Mouse (Mus musculus) brown adipose tissue, adult 24 weeks (tissue): Measurements from ENCODE around the gene Rsph6a. TPM values are rescaled to one million over a fixed set of nuclear protein-coding genes. Genes with fewer than 3 reads are reported as not detected.
"Not testable (repeated sequence)": the region's sequence is repeated elsewhere in the genome, so short reads cannot be mapped to it uniquely, and the experiment has no call there.

Experiments used
- H3K27ac ChIP-seq: fragments of 200-500 bp; replicated peaks from 2 replicates; pipeline ENCODE4 v1.5.1; 2012; ENCODE audit warnings: low read depth, mild to moderate bottlenecking, low read length
- H3K4me1 ChIP-seq: fragments of 200-500 bp; 2 replicates; pipeline ENCODE4 v1.6.1; 2012; ENCODE audit warnings: low read length, mixed read lengths; ENCODE audit not compliant: control insufficient read depth, insufficient read depth, insufficient read length
- H3K4me3 ChIP-seq: fragments of 200-500 bp; 2 replicates; pipeline ENCODE4 v1.5.1; 2012; ENCODE audit warnings: low read depth, mild to moderate bottlenecking, low read length, moderate library complexity; ENCODE audit not compliant: insufficient read depth
- polyA plus RNA-seq: library from polyadenylated mRNA; stranded (reverse); fragments of >200 nt; gene quantifications from 2 replicates; pipeline ENCODE4 v1.2.4, GENCODE M21; 2012; ENCODE audit not compliant: missing spikeins, insufficient read depth, insufficient read length

Gene Rsph6a
- polyA plus RNA-seq, 1 experiment = not detected

- no peaks in the 10 kb centered on the region for H3K4me1 ChIP-seq
- no peak overlapping the region for H3K4me3 ChIP-seq
- no peak overlapping the region for H3K27ac ChIP-seq
These were observed 11.4 kb downstream of the Rsph6a start for GRCm38 (mm10) chr7:19065896-19066295.

- Histone ChIP-seq H3K4me1 (no peaks in the 10 kb centered on the region), H3K27ac (no peak overlapping the region), H3K4me3 (no peak overlapping the region)
These were observed 12.6 kb downstream of the Rsph6a start for GRCm38 (mm10) chr7:19067063-19067462.

GRCm38 (mm10) chr7:19067935-19068334 is 13.4 kb downstream of the Rsph6a start:
- no peak overlapping the region for H3K4me3 ChIP-seq
- H3K27ac ChIP-seq = no peak overlapping the region
- no peaks in the 10 kb centered on the region for H3K4me1 ChIP-seq

GRCm38 (mm10) chr7:19068707-19069106 is 14.2 kb downstream of the Rsph6a start:
- no peak overlapping the region for H3K4me3 ChIP-seq
- H3K4me1 ChIP-seq = no peaks in the 10 kb centered on the region

GRCm38 (mm10) chr7:19069500-19069899 is 15.0 kb downstream of the Rsph6a start:
- H3K27ac ChIP-seq = no peak overlapping the region
- no peak overlapping the region for H3K4me3 ChIP-seq
- H3K4me1 ChIP-seq = no peaks in the 10 kb centered on the region

More at GRCm38 (mm10) chr7:19068707-19069106, 14.2 kb downstream of the Rsph6a start:
- H3K27ac ChIP-seq = no peak overlapping the region

- not testable (repeated sequence) for H3K4me1 ChIP-seq, H3K4me3 ChIP-seq, H3K27ac ChIP-seq
These were observed 16.5 kb downstream of the Rsph6a start for GRCm38 (mm10) chr7:19071024-19071423.

- H3K4me1 ChIP-seq = peaks cover 4% of the 10 kb centered on the region; the same call in 1 of the 2 replicates
- H3K27ac ChIP-seq = no peak overlapping the region
- H3K4me3 ChIP-seq = no peak overlapping the region
These were observed 19.0 kb downstream of the Rsph6a start for GRCm38 (mm10) chr7:19073504-19073903.

GRCm38 (mm10) chr7:19074494-19074893 is 20.0 kb downstream of the Rsph6a start:
- Histone ChIP-seq H3K4me1 (peaks cover 4% of the 10 kb centered on the region; the same call in 1 of the 2 replicates), H3K4me3 (no peak overlapping the region), H3K27ac (no peak overlapping the region)

- Histone ChIP-seq H3K4me3 (peak overlapping the region; percentile 66), H3K4me1 (peaks cover 4% of the 10 kb centered on the region; the same call in 1 of the 2 replicates), H3K27ac (no peak overlapping the region)
These were observed 20.7 kb downstream of the Rsph6a start for GRCm38 (mm10) chr7:19075231-19075630.

- H3K27ac ChIP-seq = peak within 1 kb of the TSS; percentile 52
- peaks cover 4% of the 10 kb centered on the region; the same call in 1 of the 2 replicates for H3K4me1 ChIP-seq
- H3K4me3 ChIP-seq = peak within 1 kb of the TSS; percentile 66
These were observed 21.5 kb downstream of the Rsph6a start, which contains the start of gene Dmwd for GRCm38 (mm10) chr7:19075723-19076585. Gene Dmwd, plus strand, starts transcription at chr7:19076227.

GRCm38 (mm10) chr7:19076586-19076991 is 22.1 kb downstream of the Rsph6a start:
- Histone ChIP-seq H3K4me3 (peak overlapping the region; percentile 66), H3K27ac (peak overlapping the region; percentile 52), H3K4me1 (peaks cover 4% of the 10 kb centered on the region; the same call in 1 of the 2 replicates)

GRCm38 (mm10) chr7:19077761-19078160 is 23.3 kb downstream of the Rsph6a start:
- Histone ChIP-seq H3K27ac (no peak overlapping the region), H3K4me1 (peaks cover 4% of the 10 kb centered on the region; the same call in 1 of the 2 replicates), H3K4me3 (peak overlapping the region; percentile 66; the same call in 1 of the 2 replicates)

- peaks cover 4% of the 10 kb centered on the region; the same call in 1 of the 2 replicates for H3K4me1 ChIP-seq
- no peak overlapping the region for H3K27ac ChIP-seq
- H3K4me3 ChIP-seq = no peak overlapping the region
These were observed 24.2 kb downstream of the Rsph6a start for GRCm38 (mm10) chr7:19078732-19079131.

GRCm38 (mm10) chr7:19080451-19080950 is 26.0 kb downstream of the Rsph6a start:
- H3K27ac ChIP-seq = no peak overlapping the region
- no peak overlapping the region for H3K4me3 ChIP-seq
- peaks cover 4% of the 10 kb centered on the region for H3K4me1 ChIP-seq

- no peak overlapping the region for H3K4me3 ChIP-seq
- H3K4me1 ChIP-seq = peaks cover 3% of the 10 kb centered on the region; the same call in 1 of the 2 replicates
- no peak overlapping the region for H3K27ac ChIP-seq
These were observed 27.7 kb downstream of the Rsph6a start for GRCm38 (mm10) chr7:19082171-19082570.
